ENCODE assay signal across 13 mouse cellular contexts in the genomic region with DNA sequence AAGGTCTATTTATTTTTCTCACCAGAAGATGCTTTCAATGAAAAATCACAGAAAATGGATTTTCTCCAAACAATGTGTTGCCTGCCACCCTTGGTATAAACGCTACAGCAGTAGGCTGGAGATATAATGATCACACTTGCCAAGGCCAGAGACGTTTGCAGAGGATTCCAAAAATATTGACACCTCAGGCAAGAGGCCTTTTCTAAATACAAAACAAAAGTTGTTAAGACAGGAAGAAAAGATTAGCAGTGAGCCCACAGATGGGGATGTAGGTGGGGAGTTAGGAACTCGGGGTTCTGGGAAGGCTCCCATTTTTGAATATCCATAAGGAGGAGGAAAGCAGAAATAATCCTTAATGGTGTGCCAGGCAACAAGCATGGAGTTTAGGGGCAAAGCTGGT.
A peak's percentile ranks its signal among the peaks of the same experiment; 100 is the strongest.
DNase-seq lines count a peak whose midpoint lies in the region.
"Had no signal": no experiment of that assay in that cellular context is flagged by ENCODE, and none has a peak within 500 bp of the region (broad histone marks: within the 10 kb centered on the region; RNA-seq: fewer than 3 reads in every experiment).

No protein-coding gene starts in this region.

- peak; percentile 27 to 46 for DNase-seq in frontal cortex, postnatal 36 days (ENCODE audit: low spot score in 2 of 2)
- no peak for DNase-seq in frontal cortex, postnatal 14 days (ENCODE audit: low spot score in 2 of 2)
- DNase-seq in layer of hippocampus, postnatal 36 days = peak; percentile 7 to 19
- no peak for DNase-seq in layer of hippocampus, adult 9-10 months (ENCODE audit: low spot score)
- DNase-seq in brain, adult 2 months (ENCODE audit: low read depth, low spot score) = peak; percentile 79
- DNase-seq in telencephalon, adult 2 months (ENCODE audit: low read depth, low spot score) = peak; percentile 61
- DNase-seq: adrenal gland, adult 2 months; adrenal gland, postnatal 25 days; cerebellum, adult 2 months; cerebellum, postnatal 10 days; gastrocnemius, postnatal 14 days; heart, adult 2 months; heart, postnatal 14 days had no signal

Comparison
In these comparisons a context has a peak if more than half of its experiments do, and no peak if none do; other contexts are left out.
1. DNase-seq: peak in frontal cortex, postnatal 36 days (2 of 2), layer of hippocampus, postnatal 36 days (2 of 2), brain, adult 2 months (single experiment) and telencephalon, adult 2 months (single experiment); none in frontal cortex, postnatal 14 days (0 of 2) and layer of hippocampus, adult 9-10 months (single experiment).